Mouse (Mus musculus): ENCODE results near the gene 0610037L13Rik. TPM values are rescaled to one million over a fixed set of nuclear protein-coding genes. Genes with fewer than 3 reads are reported as not detected.

Gene 0610037L13Rik
- polyA plus RNA-seq, 1 experiment, result 5.6 TPM

DNA sequence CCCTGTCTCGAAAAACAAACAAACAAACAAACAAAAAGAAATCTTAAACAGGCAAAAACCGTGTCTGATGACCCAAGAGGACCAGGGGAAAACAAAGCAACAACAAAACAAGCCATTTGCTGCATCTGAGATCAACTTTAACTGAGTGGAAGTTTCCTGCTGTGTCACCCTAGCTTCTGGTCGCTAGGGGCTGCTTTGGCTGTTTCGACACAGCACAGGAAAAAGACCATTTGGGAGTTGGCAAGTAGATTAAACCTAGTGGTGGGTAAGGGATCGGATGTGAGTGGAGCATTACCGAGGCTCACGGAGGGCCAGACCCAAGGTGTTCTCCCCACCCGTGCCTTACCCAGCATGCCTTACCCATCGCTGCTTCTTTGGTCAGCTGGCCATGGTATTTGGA lies 16.9 kb downstream of the 0610037L13Rik start:
- Histone ChIP-seq H3K27me3 (replicated peaks) (no peaks in the 10 kb centered on the region), H3K9me3 (no peaks in the 10 kb centered on the region), H3K4me3 (replicated peaks) (peak overlapping the region; percentile 69), H3K4me1 (peaks cover 78% of the 10 kb centered on the region), H3K36me3 (replicated peaks; ENCODE audit: low read length) (peaks cover 88% of the 10 kb centered on the region)
- TF ChIP-seq FLI1 (IDR thresholded peaks at IDR 0.05; ENCODE audit: low read length), result no peak
- TF ChIP-seq GATA1 (IDR thresholded peaks at IDR 0.05; ENCODE audit: borderline replicate concordance, low read length), result no peak

- no peaks in the 10 kb centered on the region for H3K9me3 ChIP-seq
- H3K36me3 ChIP-seq (replicated peaks; ENCODE audit: low read length), result peaks cover 92% of the 10 kb centered on the region
- TF ChIP-seq FLI1 (IDR thresholded peaks at IDR 0.05; ENCODE audit: low read length) (no peak), GATA1 (IDR thresholded peaks at IDR 0.05; ENCODE audit: borderline replicate concordance, low read length) (no peak)
- H3K27me3 ChIP-seq (replicated peaks), result no peaks in the 10 kb centered on the region
- H3K4me3 ChIP-seq (replicated peaks), result no peak overlapping the region
- H3K4me1 ChIP-seq, result peaks cover 49% of the 10 kb centered on the region
These were observed 20.4 kb downstream of the 0610037L13Rik start for GRCm38 (mm10) chr4:107910020-107910419.

GRCm38 (mm10) chr4:107920336-107920735 lies 30.7 kb downstream of the 0610037L13Rik start:
- H3K36me3 ChIP-seq (replicated peaks; ENCODE audit: low read length), result peaks cover 43% of the 10 kb centered on the region
- H3K4me3 ChIP-seq (replicated peaks), result no peak overlapping the region
- H3K4me1 ChIP-seq, result peaks cover 63% of the 10 kb centered on the region
- no peaks in the 10 kb centered on the region for H3K27me3 ChIP-seq (replicated peaks)
- TF ChIP-seq FLI1 (IDR thresholded peaks at IDR 0.05; ENCODE audit: low read length), result no peak
- TF ChIP-seq GATA1 (IDR thresholded peaks at IDR 0.05; ENCODE audit: borderline replicate concordance, low read length), result no peak
- no peaks in the 10 kb centered on the region for H3K9me3 ChIP-seq

DNA sequence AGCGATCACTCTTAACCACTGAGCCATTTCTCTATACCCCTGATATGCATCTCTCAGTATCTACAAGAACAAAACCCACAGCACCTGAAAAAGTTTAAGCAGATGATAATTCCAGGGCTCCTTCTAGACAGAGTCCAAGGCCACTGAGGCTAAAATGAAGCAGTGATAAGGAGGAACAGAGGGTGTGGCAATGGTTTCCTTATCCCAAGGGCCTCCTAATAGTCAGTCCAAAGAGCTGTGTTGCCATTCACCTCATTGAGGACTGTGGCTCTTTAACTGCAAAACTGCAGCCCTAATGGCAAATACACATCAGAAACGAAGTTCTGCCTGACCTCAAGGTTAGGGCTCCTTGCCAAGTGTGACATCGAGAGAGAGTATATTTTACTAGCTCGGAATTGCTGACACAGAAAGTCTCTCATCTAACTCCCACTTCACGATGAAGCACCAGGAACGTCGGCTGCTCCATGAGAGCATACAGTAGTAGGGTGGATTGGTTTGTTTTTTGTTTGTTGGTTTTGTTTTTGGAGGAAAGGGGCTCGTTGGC lies 31.6 kb downstream of the 0610037L13Rik start:
- no peak for TF ChIP-seq FLI1 (IDR thresholded peaks at IDR 0.05; ENCODE audit: low read length)
- TF ChIP-seq GATA1 (IDR thresholded peaks at IDR 0.05; ENCODE audit: borderline replicate concordance, low read length), result no peak
- H3K36me3 ChIP-seq (replicated peaks; ENCODE audit: low read length), result peaks cover 39% of the 10 kb centered on the region
- peak overlapping the region; percentile 29 for H3K4me3 ChIP-seq (replicated peaks)
- H3K4me1 ChIP-seq, result peaks cover 60% of the 10 kb centered on the region
- H3K9me3 ChIP-seq, result no peaks in the 10 kb centered on the region
- peaks cover 2% of the 10 kb centered on the region for H3K27me3 ChIP-seq (replicated peaks)

GRCm38 (mm10) chr4:107921952-107922351 lies 32.3 kb downstream of the 0610037L13Rik start:
- peaks cover 39% of the 10 kb centered on the region for H3K36me3 ChIP-seq (replicated peaks; ENCODE audit: low read length)
- peak overlapping the region; percentile 99 for H3K4me3 ChIP-seq (replicated peaks)
- H3K27me3 ChIP-seq (replicated peaks), result peaks cover 2% of the 10 kb centered on the region
- H3K4me1 ChIP-seq, result peaks cover 59% of the 10 kb centered on the region
- H3K9me3 ChIP-seq, result no peaks in the 10 kb centered on the region
- TF ChIP-seq GATA1 (IDR thresholded peaks at IDR 0.05; ENCODE audit: borderline replicate concordance, low read length) (no peak), FLI1 (IDR thresholded peaks at IDR 0.05; ENCODE audit: low read length) (no peak)

- Histone ChIP-seq H3K4me3 (replicated peaks) (peak within 1 kb of the TSS; percentile 99), H3K27me3 (replicated peaks) (peaks cover 2% of the 10 kb centered on the region), H3K4me1 (peaks cover 55% of the 10 kb centered on the region), H3K9me3 (no peaks in the 10 kb centered on the region), H3K36me3 (replicated peaks; ENCODE audit: low read length) (peaks cover 30% of the 10 kb centered on the region)
- TF ChIP-seq GATA1 (IDR thresholded peaks at IDR 0.05; ENCODE audit: borderline replicate concordance, low read length) (no peak), FLI1 (IDR thresholded peaks at IDR 0.05; ENCODE audit: low read length) (peak; percentile 60)
These were observed 33.7 kb downstream of the 0610037L13Rik start, which contains the start of gene Cpt2 for GRCm38 (mm10) chr4:107923145-107923802. Cpt2 (minus strand) TSS chr4:107923610.

GRCm38 (mm10) chr4:107923803-107924194 lies 34.2 kb downstream of the 0610037L13Rik start:
- peaks cover 25% of the 10 kb centered on the region for H3K36me3 ChIP-seq (replicated peaks; ENCODE audit: low read length)
- H3K4me3 ChIP-seq (replicated peaks), result peak overlapping the region; percentile 99
- H3K9me3 ChIP-seq, result no peaks in the 10 kb centered on the region
- peaks cover 2% of the 10 kb centered on the region for H3K27me3 ChIP-seq (replicated peaks)
- H3K4me1 ChIP-seq, result peaks cover 55% of the 10 kb centered on the region
- TF ChIP-seq GATA1 (IDR thresholded peaks at IDR 0.05; ENCODE audit: borderline replicate concordance, low read length) (no peak), FLI1 (IDR thresholded peaks at IDR 0.05; ENCODE audit: low read length) (no peak)

GRCm38 (mm10) chr4:107928269-107928668 lies 38.7 kb downstream of the 0610037L13Rik start:
- Histone ChIP-seq H3K4me3 (replicated peaks) (no peak overlapping the region), H3K36me3 (replicated peaks; ENCODE audit: low read length) (no peaks in the 10 kb centered on the region), H3K4me1 (peaks cover 24% of the 10 kb centered on the region), H3K27me3 (replicated peaks) (peaks cover 9% of the 10 kb centered on the region), H3K9me3 (no peaks in the 10 kb centered on the region)
- TF ChIP-seq FLI1 (IDR thresholded peaks at IDR 0.05; ENCODE audit: low read length) (no peak), GATA1 (IDR thresholded peaks at IDR 0.05; ENCODE audit: borderline replicate concordance, low read length) (no peak)

DNA sequence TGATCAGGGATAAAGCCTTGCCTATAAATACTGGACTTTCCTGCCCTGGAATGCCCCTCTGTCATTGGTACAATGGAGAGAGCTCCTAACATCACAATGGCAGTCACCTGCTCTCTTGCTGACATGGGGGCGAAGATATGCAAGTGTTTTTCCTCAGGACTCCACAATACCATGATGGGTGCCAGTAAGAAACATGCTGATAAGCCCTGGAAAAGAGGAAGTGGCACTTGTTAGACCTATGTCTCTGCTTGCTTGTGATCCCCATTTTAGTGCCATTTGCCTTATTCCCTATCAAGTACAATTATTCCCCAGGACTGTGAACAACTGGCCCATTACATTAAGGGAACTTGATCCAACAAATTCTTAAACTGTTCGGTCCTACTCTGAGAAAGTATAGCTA lies 39.1 kb downstream of the 0610037L13Rik start:
- Histone ChIP-seq H3K4me1 (peaks cover 27% of the 10 kb centered on the region), H3K36me3 (replicated peaks; ENCODE audit: low read length) (no peaks in the 10 kb centered on the region), H3K9me3 (no peaks in the 10 kb centered on the region), H3K4me3 (replicated peaks) (no peak overlapping the region), H3K27me3 (replicated peaks) (peaks cover 9% of the 10 kb centered on the region)
- TF ChIP-seq FLI1 (IDR thresholded peaks at IDR 0.05; ENCODE audit: low read length) (no peak), GATA1 (IDR thresholded peaks at IDR 0.05; ENCODE audit: borderline replicate concordance, low read length) (no peak)

- peaks cover 8% of the 10 kb centered on the region for H3K27me3 ChIP-seq (replicated peaks)
- H3K4me3 ChIP-seq (replicated peaks), result no peak overlapping the region
- H3K9me3 ChIP-seq, result no peaks in the 10 kb centered on the region
- no peak for TF ChIP-seq GATA1 (IDR thresholded peaks at IDR 0.05; ENCODE audit: borderline replicate concordance, low read length)
- no peak for TF ChIP-seq FLI1 (IDR thresholded peaks at IDR 0.05; ENCODE audit: low read length)
- H3K36me3 ChIP-seq (replicated peaks; ENCODE audit: low read length), result no peaks in the 10 kb centered on the region
- peaks cover 27% of the 10 kb centered on the region for H3K4me1 ChIP-seq
These were observed 41.8 kb downstream of the 0610037L13Rik start for GRCm38 (mm10) chr4:107931453-107931852.

All from megakaryocyte, embryonic 14.5 days (primary cell).